Mouse (Mus musculus) bone marrow, adult 2 months (tissue): ENCODE data around the gene 3110082I17Rik.

Experiments
- CTCF ChIP-seq: fragments of 200-500 bp; IDR thresholded peaks from 2 replicates; pipeline ENCODE4 v1.5.1; 2011; ENCODE audit warnings: low read length, control low read depth; ENCODE audit not compliant: control insufficient read depth, insufficient read depth
- POLR2A ChIP-seq: fragments of 200-500 bp; IDR thresholded peaks from 2 replicates; pipeline ENCODE4 v1.6.1; 2011; ENCODE audit warnings: low read depth, mild to moderate bottlenecking, control low read depth, low read length, borderline replicate concordance; ENCODE audit not compliant: control insufficient read depth

GRCm38 (mm10) chr5:139373889-139374444 lies 86.4 kb downstream of the 3110082I17Rik start:
- no peak for TF ChIP-seq POLR2A
- no peak for TF ChIP-seq CTCF
